Mouse (Mus musculus): ENCODE data around the gene Asb13. TPM values are rescaled to one million over a fixed set of nuclear protein-coding genes. Genes with fewer than 3 reads are reported as not detected.

The Asb13 gene
- total RNA-seq (2021) = 10 to 100 TPM; 12.5 to 15.6 TPM
- long read RNA-seq, experiment 1, full-length matches to known transcripts = 18 of 19 reads
- long read RNA-seq, experiment 1, partial matches to known transcripts = 0 of 19 reads
- long read RNA-seq, experiment 1, other reads (novel, unspliced or antisense) = 1 of 19 reads
- long read RNA-seq, experiment 2, full-length matches to known transcripts = 68 of 70 reads
- long read RNA-seq, experiment 2, partial matches to known transcripts = 1 of 70 reads
- long read RNA-seq, experiment 2, other reads (novel, unspliced or antisense) = 1 of 70 reads

DNA sequence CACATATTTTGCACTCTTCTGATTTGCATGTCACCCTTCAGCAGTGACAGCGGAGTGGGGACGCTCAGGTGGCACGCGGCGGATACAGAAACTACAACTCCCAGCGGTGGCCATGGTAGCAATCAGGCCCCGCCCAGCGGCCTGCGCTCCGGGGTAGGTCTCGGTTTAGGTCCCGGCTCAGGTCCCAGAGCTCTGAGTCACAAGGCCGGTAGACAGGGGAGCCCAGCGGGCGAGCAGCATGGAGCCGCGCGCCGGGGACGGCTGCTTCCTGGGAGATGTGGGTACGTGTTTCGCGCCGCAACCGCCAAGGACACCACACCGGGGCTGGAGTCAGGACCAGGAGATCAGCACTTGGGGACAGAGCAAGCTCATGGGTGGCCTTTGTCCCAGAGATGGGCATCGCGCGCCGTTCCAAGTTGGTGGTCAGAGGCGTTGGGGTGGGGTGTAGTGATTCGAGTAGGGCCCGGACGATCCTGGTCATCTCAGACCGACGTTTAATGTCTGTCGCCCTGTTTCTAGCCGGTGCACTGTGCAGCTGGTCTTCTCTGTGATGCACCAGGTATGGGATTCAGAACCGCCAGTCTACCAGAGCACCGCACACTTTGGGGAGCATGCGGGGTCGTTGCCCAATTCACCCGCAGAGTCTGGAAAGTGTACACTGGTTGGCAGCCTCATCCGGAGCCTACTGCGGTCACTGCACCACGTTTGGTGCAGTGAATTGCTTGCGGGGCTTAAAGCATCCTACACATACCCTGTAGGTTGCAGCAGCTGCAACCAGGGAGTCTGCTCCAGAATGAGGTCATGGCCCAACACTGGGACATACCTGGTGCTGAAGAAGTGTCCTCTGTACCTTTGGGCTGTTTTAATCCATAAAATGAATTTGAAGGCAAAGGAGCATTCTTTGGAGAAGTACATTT is at the start of gene Asb13:
Gene Asb13, plus strand, starts transcription at position 138 of the 917 bp plus-strand sequence.
- peak; percentile 83 for DNase-seq (ENCODE audit: low spot score in 2 of 2)

DNA sequence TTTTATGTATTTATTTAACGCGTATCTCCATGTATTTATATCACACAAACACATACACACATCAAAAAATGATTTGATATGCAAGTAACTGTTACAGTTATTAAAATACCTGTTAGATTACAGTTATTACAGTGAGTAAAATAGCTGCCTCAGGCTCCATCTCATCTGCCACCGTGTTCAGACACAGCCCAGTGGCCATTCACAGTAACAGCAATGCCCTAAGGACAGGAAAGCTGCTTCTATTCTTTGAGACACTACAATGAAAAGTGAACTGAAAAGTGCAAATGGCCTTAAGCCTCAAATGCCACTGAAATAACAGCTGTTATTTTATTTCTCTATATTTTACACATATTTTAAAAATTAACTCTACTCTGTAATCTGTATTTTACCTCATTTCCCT is 43.0 kb upstream of the Asb13 start:
- no peak for DNase-seq (ENCODE audit: low spot score in 2 of 2)

DNA sequence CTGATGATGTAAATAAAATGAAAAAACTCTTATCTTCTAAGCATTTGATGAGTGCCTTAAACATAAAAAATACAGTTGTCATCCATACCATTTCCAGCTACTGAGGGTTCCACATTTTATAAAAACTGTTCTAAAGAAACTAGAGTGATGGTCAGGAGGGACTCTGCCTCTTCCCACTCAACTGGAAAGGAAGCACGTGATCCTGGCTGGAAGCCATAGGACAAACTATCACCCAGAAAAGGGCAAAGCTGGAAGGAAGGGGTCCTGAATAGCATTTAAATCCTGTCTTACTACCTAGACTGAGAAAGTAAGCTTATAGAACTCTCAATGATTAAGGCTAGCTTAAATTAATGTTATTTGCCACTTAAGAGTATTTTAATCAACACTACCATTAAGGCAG is 39.5 kb upstream of the Asb13 start:
- DNase-seq (ENCODE audit: low spot score in 2 of 2) = no peak

DNA sequence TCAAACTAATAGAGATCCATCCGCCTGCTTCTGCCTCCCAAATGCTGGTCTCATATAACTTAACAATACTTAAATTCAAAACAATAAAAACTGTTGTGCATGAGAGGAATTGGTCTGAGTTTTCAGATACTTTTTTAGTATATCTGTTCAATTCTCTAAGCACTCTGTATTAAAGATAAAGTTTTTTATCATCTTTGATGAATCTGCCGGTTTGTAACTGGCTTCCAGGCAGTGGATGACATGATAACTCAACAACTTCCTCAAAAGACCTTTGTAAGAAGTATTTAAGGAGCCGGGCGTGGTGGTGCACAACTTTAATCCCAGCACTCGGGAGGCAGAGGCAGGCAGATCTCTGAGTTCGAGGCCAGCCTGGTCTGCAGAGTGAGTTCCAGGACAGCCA is 37.6 kb upstream of the Asb13 start:
- no peak for DNase-seq (ENCODE audit: low spot score in 2 of 2)

DNA sequence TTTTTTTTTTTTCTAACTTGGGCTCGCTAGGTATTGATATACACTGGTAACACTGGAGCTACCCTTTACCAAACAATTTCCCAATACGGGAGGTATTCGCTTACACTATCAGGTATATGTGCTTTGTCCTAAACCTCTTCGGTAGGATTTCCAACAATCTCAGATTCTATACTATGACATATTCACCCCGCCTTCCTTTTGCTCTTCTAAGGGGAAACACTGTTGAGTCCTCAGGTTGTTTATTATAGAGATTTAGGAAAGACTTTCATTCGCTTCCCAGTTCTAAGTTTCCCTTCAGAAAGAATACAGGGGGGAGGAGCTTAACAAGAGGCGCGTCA is 24.1 kb upstream of the Asb13 start:
- DNase-seq (ENCODE audit: low spot score in 2 of 2) = no peak

DNA sequence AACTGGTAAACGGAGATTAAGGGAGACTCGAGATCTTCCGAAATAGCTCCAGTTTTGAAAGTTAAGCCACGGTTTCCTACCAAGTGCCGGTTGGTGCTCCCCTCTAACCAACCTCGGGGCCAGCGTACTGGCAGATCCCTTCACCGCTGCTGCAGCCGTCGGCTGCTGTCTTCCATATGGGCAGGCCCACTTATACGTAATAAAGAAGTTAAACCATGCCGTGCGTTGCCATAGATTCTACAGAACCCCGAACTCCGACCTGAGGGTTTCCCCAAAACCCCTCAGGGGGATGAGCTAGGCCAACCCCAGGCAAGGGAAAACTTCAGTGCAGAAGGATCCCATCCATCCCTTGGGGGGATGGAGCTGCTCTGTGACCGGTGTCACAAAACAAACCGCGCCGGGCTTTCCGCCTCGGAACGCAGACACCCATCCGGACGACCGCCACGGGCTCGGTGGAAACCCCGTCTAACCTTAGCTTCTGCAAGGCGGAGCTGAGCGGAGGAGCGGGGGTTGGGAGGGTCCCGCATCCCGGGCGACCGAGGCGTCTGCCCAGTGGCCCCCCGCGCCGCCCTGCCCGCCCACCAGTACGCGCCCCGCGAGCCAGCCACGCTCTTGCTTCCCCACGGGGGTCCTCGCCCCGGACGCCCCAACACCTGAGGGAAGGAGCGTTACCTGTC is 23.6 kb upstream of the Asb13 start:
- DNase-seq (ENCODE audit: low spot score in 2 of 2) = peak; percentile 48 to 49

DNA sequence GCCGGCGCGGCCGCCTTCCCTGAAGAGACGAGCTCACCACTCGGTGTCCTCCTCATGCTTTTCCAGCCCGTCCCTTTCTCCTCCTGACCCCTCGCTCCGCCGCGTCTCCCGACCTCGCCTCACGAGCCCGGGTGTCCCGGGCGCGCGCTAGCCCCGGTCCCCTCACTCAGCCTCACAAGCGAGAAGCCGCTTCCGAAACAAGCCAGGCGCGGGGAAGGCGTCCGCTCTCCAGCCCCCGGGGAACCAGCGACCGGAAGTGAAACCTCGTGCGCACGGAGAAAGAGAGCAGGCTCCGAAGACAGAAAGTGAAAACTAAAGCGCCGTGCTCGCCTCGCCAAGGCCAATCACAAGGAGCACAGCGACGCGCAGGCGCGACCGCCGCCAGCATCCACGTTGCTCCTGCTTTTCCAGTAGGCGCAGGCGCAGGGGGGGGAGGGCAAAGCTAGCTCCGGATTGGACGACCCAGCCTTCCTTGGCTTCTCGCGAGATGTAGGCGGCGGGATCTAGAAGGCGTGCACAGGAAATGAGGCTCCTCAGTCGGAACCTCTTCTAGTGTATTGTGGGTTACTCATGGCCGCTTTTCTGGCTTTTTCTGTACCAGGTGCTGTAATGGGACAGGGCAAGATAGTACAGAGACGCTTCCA is 22.9 kb upstream of the Asb13 start, which contains the start of gene Fam208b:
Gene Fam208b, minus strand, starts transcription at position 314 of the 644 bp plus-strand sequence.
- peak; percentile 92 to 94 for DNase-seq (ENCODE audit: low spot score in 2 of 2)

DNA sequence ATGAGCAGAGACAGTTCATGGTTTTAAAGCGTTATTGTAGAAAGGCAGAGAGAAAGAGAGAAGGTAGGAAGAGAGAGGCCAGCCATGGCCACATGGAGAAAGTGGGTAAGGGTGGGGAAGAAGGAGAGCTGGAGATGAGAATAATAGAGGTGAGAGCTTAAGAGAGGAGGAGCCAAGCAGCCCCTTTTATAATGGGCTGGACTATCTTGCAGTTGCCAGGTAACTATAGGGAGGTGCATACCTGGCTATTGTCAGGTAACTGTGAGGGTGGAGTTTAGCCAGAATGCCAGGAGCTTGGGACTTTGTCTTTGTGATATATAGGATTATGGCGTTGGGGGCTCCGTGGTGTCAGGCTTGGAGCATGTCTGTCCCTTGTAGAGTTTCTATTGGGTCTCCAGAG is 6.7 kb upstream of the Asb13 start:
- DNase-seq (ENCODE audit: low spot score in 2 of 2) = no peak

DNA sequence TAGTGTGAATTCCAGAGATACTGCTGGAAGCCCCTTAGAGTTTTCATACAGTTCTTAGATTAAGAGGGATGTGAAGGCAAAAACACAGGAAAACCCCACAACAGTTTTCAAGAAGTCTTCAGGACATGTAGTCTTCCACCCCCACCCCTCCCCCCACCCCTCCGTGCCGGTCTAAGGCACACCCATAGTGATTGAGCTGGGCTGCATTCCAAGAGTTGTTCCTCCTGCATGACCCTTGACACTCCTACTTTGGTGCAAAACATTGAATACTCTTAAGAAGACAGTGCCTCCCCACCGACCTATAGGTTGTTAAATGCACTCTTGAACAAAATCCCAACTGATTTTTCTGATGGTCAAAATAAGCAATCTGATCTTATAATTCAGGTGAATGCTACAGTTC is 5.7 kb upstream of the Asb13 start:
- DNase-seq (ENCODE audit: low spot score in 2 of 2) = no peak

DNA sequence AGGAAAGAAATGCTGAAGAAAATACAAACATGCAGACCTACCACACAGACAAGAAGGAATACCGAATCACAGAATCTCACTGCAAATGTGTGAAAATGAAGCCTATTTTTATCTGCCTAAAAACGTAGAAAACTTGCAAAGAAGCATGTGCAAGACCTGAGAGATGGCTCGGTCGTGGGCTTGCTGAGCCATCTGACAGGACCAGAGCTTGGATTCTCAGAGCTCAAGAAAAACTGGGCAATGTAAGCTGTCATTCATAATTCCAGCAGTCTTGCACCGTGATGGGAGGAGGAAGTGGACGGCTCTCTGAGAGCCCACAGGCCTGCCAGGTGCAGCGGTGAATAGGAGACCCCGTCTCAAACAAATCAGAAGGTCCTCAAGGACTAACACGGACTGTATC is 1.3 kb upstream of the Asb13 start:
- DNase-seq (ENCODE audit: low spot score in 2 of 2) = no peak

DNA sequence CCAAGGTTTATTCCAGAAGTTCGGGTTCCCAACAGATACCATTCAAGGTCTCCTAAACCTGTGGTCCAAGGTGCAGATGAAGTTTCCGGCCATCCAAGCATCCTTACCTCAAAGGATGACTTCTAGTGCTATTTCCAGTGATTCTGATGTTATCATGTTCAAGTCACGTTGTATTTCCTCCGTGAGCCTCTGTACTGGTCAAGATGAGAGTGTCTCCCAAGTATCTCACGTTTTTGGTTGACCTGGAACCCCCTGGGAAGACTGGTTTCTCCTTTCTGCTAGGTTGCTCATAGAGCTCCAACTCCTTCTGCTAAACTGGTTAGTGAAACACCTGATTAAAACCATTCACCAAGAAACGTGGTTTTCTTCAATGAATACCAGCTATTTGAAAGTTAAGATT is 701 bp upstream of the Asb13 start:
- DNase-seq (ENCODE audit: low spot score in 2 of 2) = no peak

DNA sequence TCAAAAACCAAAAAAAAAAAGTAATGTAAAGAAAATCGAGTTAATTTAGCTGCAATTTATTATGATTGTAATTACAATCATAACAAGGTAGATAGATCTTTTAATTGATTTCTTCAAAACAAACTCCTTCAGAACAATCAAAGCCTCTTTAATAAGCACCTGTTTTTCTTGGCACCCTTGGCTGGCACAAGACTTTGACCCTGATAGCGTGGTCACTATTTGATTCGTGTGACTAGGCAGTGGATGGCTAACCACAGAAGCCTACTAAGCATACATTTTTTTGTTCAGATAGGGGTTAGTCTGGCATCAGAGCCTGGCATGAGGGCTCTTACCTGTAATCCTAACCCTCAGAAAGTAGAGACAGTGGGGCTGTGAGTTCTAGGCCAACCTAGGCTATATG is 1.2 kb downstream of the Asb13 start:
- no peak for DNase-seq (ENCODE audit: low spot score in 2 of 2)

DNA sequence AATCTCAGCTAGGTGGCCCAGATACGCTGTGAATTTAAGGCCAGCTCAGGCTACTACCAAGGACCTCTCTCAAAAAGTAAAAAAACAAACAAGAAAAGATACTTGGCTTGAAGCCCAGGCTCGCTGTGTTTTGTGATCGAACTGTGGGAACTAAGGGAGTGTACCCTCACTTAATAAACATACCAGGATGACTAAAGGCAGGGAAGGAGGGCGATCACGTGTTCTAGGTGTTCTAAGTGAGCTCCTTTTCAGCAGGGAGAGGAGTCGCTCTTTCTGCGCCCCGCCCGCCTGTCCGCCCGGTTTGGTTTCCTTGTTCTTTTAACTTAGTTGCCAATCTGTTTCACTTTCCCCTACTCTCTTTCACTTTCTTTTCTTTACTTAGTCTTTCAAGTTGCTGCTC is 3.0 kb downstream of the Asb13 start:
- DNase-seq (ENCODE audit: low spot score in 2 of 2) = peak; percentile 14 to 21

DNA sequence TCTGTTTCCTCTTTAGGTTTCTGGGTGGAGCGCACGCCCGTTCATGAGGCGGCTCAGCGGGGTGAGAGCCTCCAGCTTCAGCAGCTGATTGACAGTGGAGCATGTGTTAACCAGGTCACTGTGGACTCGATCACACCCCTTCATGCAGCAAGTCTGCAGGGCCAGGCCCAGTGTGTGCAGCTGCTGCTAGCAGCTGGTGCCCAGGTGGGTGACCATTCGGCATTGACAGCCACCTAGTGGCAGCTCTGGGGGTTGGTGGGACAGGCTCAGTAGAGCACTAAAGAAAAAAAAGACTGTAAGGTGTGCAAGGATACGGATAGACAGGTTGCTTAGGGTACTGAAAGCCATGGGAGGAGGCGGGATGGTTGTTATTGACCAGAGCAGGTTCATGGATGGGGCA is 8.2 kb downstream of the Asb13 start:
- DNase-seq (ENCODE audit: low spot score in 2 of 2) = no peak

DNA sequence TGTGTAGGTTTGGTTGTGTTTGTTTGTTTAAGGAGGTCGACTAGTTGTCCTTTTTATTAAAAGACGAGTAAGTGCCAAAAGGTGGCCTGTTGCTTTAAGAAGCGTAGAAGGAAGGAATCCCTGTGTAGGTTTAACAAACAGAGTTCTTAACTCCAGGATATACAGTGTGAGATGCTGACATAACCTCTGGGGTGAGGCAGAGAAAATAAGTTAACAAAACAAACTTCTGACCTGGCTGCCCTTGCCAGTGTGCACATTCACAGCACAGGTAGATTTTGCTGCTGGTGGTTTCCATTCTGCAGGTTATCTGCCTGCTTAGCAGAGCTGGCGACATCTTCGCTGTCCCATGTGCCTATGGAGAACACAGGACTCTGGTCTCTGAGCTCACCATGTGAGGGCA is 8.7 kb downstream of the Asb13 start:
- no peak for DNase-seq (ENCODE audit: low spot score in 2 of 2)

DNA sequence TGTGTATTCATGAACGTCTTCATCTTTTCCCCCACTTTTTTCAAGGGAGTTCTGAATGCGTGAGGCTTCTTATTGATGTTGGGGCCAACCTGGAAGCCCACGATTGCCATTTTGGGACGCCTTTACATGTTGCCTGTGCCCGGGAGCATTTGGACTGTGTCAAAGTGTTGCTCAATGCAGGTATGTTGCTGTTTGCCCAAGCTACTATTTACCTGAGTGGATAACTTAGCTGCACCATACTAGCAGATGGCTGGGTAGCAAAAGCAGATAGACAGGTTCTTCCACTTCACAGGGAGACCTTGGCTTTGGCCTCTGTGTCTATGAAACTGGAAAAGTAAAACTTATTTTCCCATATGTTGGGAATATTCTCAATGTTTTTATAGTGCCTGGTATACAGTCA is 11.0 kb downstream of the Asb13 start:
- no peak for DNase-seq (ENCODE audit: low spot score in 2 of 2)

DNA sequence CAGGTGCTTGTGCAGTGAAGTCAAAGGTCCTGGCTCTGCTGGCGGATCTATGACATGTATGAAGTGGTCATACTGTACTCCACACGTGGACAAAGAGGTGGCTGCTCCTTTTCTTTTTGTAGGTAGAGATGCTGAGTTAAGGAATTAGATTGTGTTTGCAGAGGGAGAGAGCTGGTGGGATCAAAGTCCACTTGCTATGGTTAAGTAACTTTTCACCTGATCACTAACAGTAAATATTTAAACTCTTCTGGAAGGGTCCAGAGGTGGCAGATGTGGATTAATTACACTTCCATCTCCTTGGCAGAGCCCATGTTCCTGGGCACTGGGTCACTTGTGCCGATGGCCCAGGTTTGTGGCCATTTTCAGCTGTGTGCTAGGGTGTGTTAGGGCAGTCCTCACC is 12.1 kb downstream of the Asb13 start:
- DNase-seq (ENCODE audit: low spot score in 2 of 2) = no peak

DNA sequence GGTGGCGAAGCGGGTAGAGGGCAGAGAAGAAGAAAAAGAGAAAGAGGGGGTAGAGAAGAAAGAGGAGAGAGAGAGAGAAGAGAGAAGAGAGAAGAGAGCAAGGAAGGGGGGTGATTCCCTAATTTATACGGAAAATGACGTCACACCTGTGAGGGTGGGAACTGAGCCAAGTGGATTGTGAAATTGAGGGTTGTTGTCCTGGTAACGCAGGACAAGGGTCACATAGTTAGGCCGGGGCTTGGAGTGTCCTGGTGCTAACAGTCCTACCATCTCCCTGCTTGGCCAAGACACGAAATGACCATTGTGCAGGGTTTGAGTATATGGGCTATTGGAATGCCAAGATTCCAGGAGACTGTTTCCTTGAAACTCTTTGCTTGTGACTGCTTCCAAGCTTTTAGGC is 12.7 kb downstream of the Asb13 start:
- no peak for DNase-seq (ENCODE audit: low spot score in 2 of 2)

DNA sequence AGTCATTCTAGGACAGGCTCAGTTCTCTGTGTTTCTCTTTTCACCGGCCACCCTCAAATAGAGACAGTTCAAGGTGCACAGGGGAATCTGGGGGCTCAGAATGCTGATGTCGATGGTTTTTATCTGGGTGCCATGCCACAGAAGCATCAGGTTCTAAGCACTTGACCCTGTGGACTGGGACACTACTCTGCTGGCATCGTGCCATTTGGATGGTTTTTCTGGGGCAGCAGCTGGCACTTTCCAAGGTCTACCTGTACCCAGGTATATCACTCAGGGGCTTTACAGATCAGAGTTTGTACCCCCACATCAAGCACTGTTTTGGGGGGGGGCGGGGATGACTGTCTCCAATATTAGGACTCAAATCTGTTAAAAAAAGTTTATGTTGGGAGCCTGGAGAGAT is 16.7 kb downstream of the Asb13 start:
- DNase-seq (ENCODE audit: low spot score in 2 of 2) = no peak

DNA sequence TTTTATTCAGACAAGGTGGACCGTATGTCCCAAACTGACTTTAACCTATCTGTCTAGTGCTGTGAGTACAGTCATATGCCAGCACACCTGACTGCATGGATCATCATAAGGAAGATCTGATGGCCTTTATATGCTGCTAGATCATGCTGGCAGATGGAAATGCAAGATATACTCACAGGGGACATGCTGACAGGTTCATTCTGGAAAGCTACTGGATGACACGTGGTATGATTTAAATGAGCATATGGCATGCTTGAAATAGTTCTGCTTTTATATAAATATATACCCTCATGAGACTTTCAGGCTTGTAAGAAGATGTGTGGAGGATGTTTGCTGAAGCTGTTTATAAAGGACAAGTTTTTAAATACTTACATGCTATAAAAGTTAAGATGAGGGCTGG is 20.6 kb downstream of the Asb13 start:
- DNase-seq (ENCODE audit: low spot score in 2 of 2) = no peak
